Mouse (Mus musculus): ENCODE data around the gene Pdxp. TPM values are rescaled to one million over a fixed set of nuclear protein-coding genes. Genes with fewer than 3 reads are reported as not detected.

Pdxp gene
- total and polyA plus RNA-seq, 3 experiments = 21.5 to 25.4 TPM; not detected in 1

- Histone ChIP-seq H3K27ac (ENCODE audit: control insufficient read depth, low read depth, low read length) (peak overlapping the region; percentile 93), H3K27me3 (ENCODE audit: control insufficient read depth in 1 of 2, insufficient read depth in 2 of 2, low read length in 2 of 2) (no peaks in the 10 kb centered on the region), H3K79me2 (ENCODE audit: control insufficient read depth, insufficient read depth, low read length, poor library complexity) (peaks cover 10% of the 10 kb centered on the region), H3K9ac (ENCODE audit: control insufficient read depth, low read depth, low read length, poor library complexity, severe bottlenecking) (peak overlapping the region; percentile 61), H3K4me1 (ENCODE audit: control insufficient read depth in 1 of 2, insufficient read depth in 2 of 2, low read length in 2 of 2) (peaks cover 6 to 65% of the 10 kb centered on the region in 2 experiments), H3K9me3 (replicated peaks; ENCODE audit: insufficient read depth, low read length) (no peaks in the 10 kb centered on the region), H3K36me3 (ENCODE audit: control insufficient read depth in 1 of 2, insufficient read depth in 2 of 2, low read length in 2 of 2) (peaks cover 0 to 41% of the 10 kb centered on the region in 2 experiments; a peak in 2 of 4 replicates), H3K4me3 (ENCODE audit: control insufficient read depth in 1 of 2, insufficient read depth in 1 of 2, low read depth in 2 of 2, low read length in 2 of 2) (peak overlapping the region; percentile 33 to 36)
- DNase-seq (ENCODE audit: low read depth, low spot score) = peak; percentile 96
- no peak for TF ChIP-seq E2F4 (IDR thresholded peaks at IDR 0.05; ENCODE audit: borderline replicate concordance, low read depth, low read length)
- peak; percentile 42; the same call in 1 of the 2 replicates for TF ChIP-seq TAL1 (IDR thresholded peaks at IDR 0.05; ENCODE audit: low read length)
- TF ChIP-seq ETS1 (IDR thresholded peaks at IDR 0.05; ENCODE audit: low read depth, low read length) = peak; percentile 78
- TF ChIP-seq ZMIZ1 (IDR thresholded peaks at IDR 0.05; ENCODE audit: low read depth, low read length) = peak; percentile 86
- TF ChIP-seq TBP (IDR thresholded peaks at IDR 0.05; ENCODE audit: low read depth, low read length) = peak; percentile 79
- TF ChIP-seq CHD1 (IDR thresholded peaks at IDR 0.05; ENCODE audit: low read depth, low read length) = no peak
- TF ChIP-seq GATA1 (IDR thresholded peaks at IDR 0.05; ENCODE audit: low read depth, low read length) = peak; percentile 65
- TF ChIP-seq POLR2A (IDR thresholded peaks at IDR 0.05; ENCODE audit: control insufficient read depth in 1 of 2, insufficient read depth in 1 of 2, low read depth in 1 of 2, low read length in 2 of 2, poor library complexity in 1 of 2) = peak; percentile 53 to 80; a peak in 3 of 4 replicates
- TF ChIP-seq MYB (IDR thresholded peaks at IDR 0.05; ENCODE audit: low read depth, low read length) = peak; percentile 88
- peak; percentile 77 to 95 for TF ChIP-seq EP300 (IDR thresholded peaks at IDR 0.05; ENCODE audit: low read depth in 1 of 2, low read length in 2 of 2)
- TF ChIP-seq NELFE (IDR thresholded peaks at IDR 0.05; ENCODE audit: low read depth, low read length) = peak; percentile 78
- peak; percentile 87 for TF ChIP-seq TCF12 (IDR thresholded peaks at IDR 0.05; ENCODE audit: low read depth, low read length)
- TF ChIP-seq HCFC1 (IDR thresholded peaks at IDR 0.05; ENCODE audit: low read depth, low read length) = peak; percentile 65
- TF ChIP-seq BHLHE40 (IDR thresholded peaks at IDR 0.05; ENCODE audit: borderline replicate concordance, low read depth, low read length) = peak; percentile 57; the same call in 1 of the 2 replicates
- peak; percentile 85 for TF ChIP-seq RCOR1 (IDR thresholded peaks at IDR 0.05; ENCODE audit: low read depth, low read length)
- peak; percentile 88 for TF ChIP-seq MAZ (IDR thresholded peaks at IDR 0.05; ENCODE audit: low read depth, low read length)
- TF ChIP-seq USF1 (IDR thresholded peaks at IDR 0.05; ENCODE audit: low read depth, low read length) = no peak
- TF ChIP-seq KAT2A (conservative IDR thresholded peaks at IDR 0.05; ENCODE audit: low read depth, low read length) = no peak
- peak; percentile 71 for TF ChIP-seq SIN3A (IDR thresholded peaks at IDR 0.05; ENCODE audit: low read length)
- TF ChIP-seq POLR2AphosphoS2 (IDR thresholded peaks at IDR 0.05; ENCODE audit: low read length) = peak; percentile 44; the same call in 1 of the 2 replicates
- TF ChIP-seq ELF1 (IDR thresholded peaks at IDR 0.05; ENCODE audit: low read depth, low read length) = no peak
These were observed 9.9 kb downstream of the Pdxp start for GRCm38 (mm10) chr15:78923585-78923984.

DNA sequence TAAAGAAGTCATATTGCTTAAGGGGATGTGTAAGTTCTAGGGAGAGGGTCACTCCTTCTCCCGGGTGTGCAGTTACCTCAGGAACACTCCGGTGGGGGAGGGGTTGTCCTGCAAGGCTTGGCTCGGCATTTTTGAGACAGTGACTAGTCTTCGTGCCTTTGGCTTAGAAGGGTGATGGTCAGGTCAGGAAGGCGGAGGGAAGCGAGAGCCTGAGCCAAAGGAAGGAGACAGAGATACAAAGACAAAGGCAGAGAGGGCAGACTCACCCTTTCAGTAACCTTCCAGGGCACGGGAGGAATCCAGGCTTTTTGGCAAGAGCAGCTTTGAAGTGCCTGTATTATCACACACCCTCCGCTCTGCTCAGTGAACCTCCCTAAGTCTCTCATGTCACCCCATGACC, 11.4 kb downstream of the Pdxp start:
- H3K9ac ChIP-seq (ENCODE audit: control insufficient read depth, low read depth, low read length, poor library complexity, severe bottlenecking) = no peak overlapping the region
- DNase-seq (ENCODE audit: low read depth, low spot score) = no peak
- peaks cover 0 to 42% of the 10 kb centered on the region in 2 experiments; a peak in 2 of 4 replicates for H3K36me3 ChIP-seq (ENCODE audit: control insufficient read depth in 1 of 2, insufficient read depth in 2 of 2, low read length in 2 of 2)
- no peak overlapping the region for H3K4me3 ChIP-seq (ENCODE audit: control insufficient read depth in 1 of 2, insufficient read depth in 1 of 2, low read depth in 2 of 2, low read length in 2 of 2)
- no peaks in the 10 kb centered on the region for H3K9me3 ChIP-seq (replicated peaks; ENCODE audit: insufficient read depth, low read length)
- peaks cover 3 to 57% of the 10 kb centered on the region in 2 experiments; a peak in 3 of 4 replicates for H3K4me1 ChIP-seq (ENCODE audit: control insufficient read depth in 1 of 2, insufficient read depth in 2 of 2, low read length in 2 of 2)
- peaks cover 10% of the 10 kb centered on the region for H3K79me2 ChIP-seq (ENCODE audit: control insufficient read depth, insufficient read depth, low read length, poor library complexity)
- peak overlapping the region; percentile 39 for H3K27ac ChIP-seq (ENCODE audit: control insufficient read depth, low read depth, low read length)
- no peaks in the 10 kb centered on the region for H3K27me3 ChIP-seq (ENCODE audit: control insufficient read depth in 1 of 2, insufficient read depth in 2 of 2, low read length in 2 of 2)
- TF ChIP-seq USF1 (IDR thresholded peaks at IDR 0.05; ENCODE audit: low read depth, low read length) = no peak
- no peak for TF ChIP-seq ZNF384 (IDR thresholded peaks at IDR 0.05; ENCODE audit: low read depth, low read length)
- TF ChIP-seq EP300 (IDR thresholded peaks at IDR 0.05; ENCODE audit: low read depth in 1 of 2, low read length in 2 of 2) = no peak
- no peak for TF ChIP-seq BHLHE40 (IDR thresholded peaks at IDR 0.05; ENCODE audit: borderline replicate concordance, low read depth, low read length)
- no peak for TF ChIP-seq MYB (IDR thresholded peaks at IDR 0.05; ENCODE audit: low read depth, low read length)
- TF ChIP-seq POLR2A (IDR thresholded peaks at IDR 0.05; ENCODE audit: control insufficient read depth in 1 of 2, insufficient read depth in 1 of 2, low read depth in 1 of 2, low read length in 2 of 2, poor library complexity in 1 of 2) = no peak
- TF ChIP-seq RAD21 (IDR thresholded peaks at IDR 0.05; ENCODE audit: low read depth, low read length) = no peak
- TF ChIP-seq ZMIZ1 (IDR thresholded peaks at IDR 0.05; ENCODE audit: low read depth, low read length) = no peak
- TF ChIP-seq E2F4 (IDR thresholded peaks at IDR 0.05; ENCODE audit: borderline replicate concordance, low read depth, low read length) = no peak
- no peak for TF ChIP-seq POLR2AphosphoS5 (IDR thresholded peaks at IDR 0.05; ENCODE audit: borderline replicate concordance, low read depth, low read length)
- TF ChIP-seq SIN3A (IDR thresholded peaks at IDR 0.05; ENCODE audit: low read length) = no peak
- no peak for TF ChIP-seq MAZ (IDR thresholded peaks at IDR 0.05; ENCODE audit: low read depth, low read length)
- no peak for TF ChIP-seq NRF1 (IDR thresholded peaks at IDR 0.05; ENCODE audit: insufficient read depth, low read depth, low read length, poor library complexity, severe bottlenecking)
- no peak for TF ChIP-seq KAT2A (conservative IDR thresholded peaks at IDR 0.05; ENCODE audit: low read depth, low read length)
- no peak for TF ChIP-seq TCF12 (IDR thresholded peaks at IDR 0.05; ENCODE audit: low read depth, low read length)
- TF ChIP-seq POLR2AphosphoS2 (IDR thresholded peaks at IDR 0.05; ENCODE audit: low read length) = no peak
- no peak for TF ChIP-seq GATA1 (IDR thresholded peaks at IDR 0.05; ENCODE audit: low read depth, low read length)
- TF ChIP-seq TBP (IDR thresholded peaks at IDR 0.05; ENCODE audit: low read depth, low read length) = no peak

Measured in MEL (cell line).